Mouse (Mus musculus) heart, adult 8-10 months (tissue): ENCODE measurements around the gene Proser2. TPM values are rescaled to one million over a fixed set of nuclear protein-coding genes. Genes with fewer than 3 reads are reported as not detected.
A peak's percentile ranks its signal among the peaks of the same experiment; 100 is the strongest.
"Not testable (repeated sequence)": the region's sequence is repeated elsewhere in the genome, so short reads cannot be mapped to it uniquely, and the experiment has no call there.

Experiments
- DNase-seq: peaks from one replicate; pipeline ENCODE4 v3.0.0; 2022; ENCODE audit warnings: low spot score
- total RNA-seq, 4 experiments: library from RNA; stranded (reverse); gene quantifications; 2 replicates each; pipeline ENCODE4 v1.2.4; 2022

Gene Proser2
- total RNA-seq, 4 experiments from 2014 or later = 8.5 to 15.9 (median 14.0) TPM

DNA sequence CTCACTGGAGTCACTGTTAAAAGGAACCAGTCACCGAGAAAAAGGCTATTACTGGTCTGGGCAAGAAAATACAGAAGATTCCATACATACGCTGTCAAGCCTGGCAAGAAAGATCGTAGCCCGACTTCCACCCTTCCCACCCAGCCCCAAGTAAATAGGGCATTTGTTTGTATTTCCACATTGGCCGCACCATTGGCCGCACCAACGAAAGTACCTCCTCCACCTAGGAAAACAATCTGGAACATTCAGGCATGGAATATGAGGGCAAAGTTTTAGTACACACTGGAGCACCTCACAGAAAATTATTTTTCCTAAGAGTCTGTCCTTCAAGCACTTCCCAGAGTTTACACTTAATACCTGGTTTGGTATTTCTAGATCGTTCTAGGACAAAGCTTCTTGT lies 1.1 kb downstream of the Proser2 start:
- no peak for DNase-seq

DNA sequence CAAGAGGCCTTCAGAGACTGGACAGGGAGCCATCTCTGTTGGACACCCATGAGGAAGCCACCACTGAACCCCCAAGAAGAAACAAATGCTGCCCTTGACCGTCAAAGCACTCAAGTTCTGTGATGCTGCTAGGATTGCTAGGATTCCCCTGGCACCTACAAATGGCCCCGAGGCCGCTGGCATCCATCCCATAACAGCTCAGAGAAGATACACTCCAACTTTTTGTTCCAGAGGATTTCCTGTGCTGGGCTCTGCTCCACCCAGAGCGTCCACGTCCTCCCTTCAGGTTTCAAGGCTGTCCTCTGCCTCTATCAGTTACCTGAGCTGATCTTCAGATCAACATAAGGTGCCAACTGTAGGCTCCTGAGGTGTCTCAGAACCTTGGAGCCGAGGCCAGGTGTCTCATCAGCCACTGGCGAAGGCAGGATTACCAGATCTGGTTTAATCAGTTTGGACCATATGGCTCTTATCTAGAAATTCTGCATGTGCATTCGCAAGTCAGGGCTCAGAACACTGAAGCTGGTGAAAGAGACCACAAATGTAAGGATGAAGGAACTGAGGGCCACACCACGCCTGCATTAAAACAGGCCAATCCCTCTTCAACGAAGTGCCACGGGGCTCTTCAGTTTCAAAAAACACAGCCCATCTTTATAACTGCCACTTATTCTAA lies 1.7 kb downstream of the Proser2 start:
- DNase-seq = no peak

DNA sequence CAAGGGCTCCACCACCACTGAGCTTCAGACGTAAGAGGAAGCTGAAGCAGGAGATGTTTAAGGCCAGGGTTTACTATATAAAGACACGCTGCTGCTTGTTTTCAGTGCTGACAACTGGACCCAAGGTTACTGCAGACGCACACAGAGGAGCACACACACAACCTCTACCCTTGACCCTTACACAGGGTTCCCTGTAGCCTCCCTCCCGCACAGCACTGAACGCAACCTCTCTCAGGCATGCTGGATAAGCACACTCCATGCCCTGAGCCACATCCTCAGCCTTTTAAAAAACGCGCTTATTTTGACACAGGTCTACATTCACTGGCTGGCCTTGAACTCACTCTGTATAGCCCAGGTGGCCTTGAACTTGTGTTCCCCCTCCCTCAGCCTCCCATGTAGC lies 7.0 kb downstream of the Proser2 start:
- no peak for DNase-seq

DNA sequence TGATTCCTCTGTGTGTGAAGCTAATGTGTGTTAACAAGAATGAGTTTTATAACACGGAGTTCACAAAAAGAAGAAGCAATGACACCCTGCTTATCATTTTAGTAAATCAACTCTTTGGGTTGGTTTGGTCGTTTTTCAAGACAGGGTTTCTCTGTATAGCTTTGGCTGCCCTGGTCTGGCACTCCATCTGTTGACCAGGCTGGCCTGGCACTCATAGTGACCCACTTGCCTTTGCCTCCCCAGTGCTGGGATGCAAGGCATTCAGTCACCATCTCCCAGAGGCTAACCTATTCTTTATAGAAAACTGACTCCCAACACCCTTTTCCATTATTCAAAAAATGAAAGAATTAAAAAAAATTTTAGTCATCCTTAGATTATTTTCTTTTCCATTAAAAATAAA lies 8.9 kb downstream of the Proser2 start:
- DNase-seq = no peak

DNA sequence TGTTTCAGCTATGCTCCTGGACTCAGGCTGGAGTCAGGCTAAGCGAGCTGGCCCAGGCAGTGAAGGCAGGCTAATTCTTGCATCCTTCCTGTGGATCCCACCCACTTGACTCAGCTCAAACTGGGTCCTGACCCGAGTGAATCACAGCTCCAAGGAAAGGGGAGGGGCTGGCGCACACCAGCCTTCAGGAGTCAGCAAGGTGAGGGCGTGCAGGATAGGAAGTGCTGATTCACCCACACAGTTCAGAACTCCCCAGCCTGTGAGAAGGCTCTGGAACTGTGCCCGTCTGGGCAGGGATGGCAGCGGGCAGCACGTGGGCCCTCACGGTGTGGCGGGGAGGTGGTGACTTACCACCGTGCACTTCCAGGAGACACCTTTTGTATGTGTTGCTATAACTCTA lies 11.8 kb downstream of the Proser2 start:
- peak; percentile 54 for DNase-seq

DNA sequence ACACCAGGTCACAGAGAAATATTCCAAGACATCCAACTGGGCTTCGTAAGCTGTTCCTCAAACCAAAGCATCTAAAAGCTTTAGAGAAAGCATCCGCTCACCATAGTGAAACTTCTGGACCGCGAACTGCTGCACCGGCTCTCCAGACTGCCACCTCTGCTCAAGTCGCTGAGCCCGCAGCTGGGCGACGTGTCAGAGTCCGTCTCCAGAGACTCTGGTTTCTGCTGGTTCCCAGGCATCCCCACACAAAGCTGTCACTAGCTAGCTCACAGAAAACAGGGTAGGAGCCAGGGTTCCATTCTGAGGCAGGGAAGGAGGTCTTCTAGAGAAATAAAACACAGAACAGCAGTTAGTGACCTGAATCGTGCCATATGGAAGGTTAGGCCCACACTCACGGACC lies 16.2 kb downstream of the Proser2 start:
- no peak for DNase-seq

DNA sequence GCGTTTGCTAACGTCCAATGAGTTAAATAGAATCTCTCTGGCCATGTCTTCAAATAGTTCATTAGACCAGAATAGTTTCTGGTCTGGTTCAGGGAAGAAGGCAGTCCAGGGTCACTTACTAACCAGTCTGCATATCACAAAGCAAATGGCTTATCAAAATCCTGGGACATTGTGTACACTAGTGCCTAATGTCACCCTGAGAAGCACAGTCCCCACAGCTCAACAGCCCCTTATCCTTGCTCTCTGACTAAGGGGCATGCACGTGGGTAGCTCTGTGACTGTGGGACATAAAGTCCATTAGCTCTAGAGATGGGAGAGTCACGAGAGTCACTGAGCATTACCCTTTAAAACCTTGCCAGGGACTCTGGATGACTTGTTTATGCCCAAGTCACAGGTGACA lies 17.4 kb downstream of the Proser2 start:
- peak; percentile 44 for DNase-seq

DNA sequence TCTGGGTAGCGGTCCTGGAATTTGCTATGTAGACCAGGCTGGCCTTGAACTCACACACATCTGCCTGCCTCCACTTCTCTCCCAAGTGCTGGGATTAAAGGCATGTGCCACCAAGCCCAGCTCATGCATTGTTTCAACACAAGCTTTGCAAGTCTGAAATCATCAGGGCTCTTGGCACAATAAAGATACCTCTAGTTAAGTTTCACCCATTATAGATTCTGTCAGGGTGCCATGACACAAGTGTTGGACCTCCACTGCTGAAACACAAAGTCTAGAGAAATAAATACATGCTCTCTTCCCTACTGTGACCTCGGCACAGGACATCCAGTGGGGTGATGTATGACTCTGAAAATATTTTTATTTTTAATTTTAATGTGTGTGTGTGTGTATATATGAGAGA lies 24.6 kb downstream of the Proser2 start:
- no peak for DNase-seq

DNA sequence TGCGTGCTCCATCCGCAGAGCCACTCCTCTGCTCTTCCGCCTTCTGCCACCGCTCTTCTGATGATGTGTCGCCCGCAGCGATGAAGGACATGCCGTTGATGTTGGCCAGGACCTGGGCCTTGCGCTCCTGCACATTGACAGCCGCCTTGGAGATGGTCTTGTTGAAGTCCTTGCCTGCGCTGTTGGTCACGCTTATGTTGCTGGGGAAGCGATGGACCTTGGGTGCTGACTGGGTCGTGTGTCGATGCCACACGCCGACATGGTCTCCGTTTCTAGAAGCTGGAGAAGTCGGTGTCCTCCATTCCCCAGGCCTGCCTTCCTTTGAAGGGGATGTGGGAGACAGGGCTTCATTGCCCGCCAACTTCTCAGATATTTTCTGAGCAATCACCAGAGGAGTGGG lies 29.3 kb downstream of the Proser2 start:
- no peak for DNase-seq

DNA sequence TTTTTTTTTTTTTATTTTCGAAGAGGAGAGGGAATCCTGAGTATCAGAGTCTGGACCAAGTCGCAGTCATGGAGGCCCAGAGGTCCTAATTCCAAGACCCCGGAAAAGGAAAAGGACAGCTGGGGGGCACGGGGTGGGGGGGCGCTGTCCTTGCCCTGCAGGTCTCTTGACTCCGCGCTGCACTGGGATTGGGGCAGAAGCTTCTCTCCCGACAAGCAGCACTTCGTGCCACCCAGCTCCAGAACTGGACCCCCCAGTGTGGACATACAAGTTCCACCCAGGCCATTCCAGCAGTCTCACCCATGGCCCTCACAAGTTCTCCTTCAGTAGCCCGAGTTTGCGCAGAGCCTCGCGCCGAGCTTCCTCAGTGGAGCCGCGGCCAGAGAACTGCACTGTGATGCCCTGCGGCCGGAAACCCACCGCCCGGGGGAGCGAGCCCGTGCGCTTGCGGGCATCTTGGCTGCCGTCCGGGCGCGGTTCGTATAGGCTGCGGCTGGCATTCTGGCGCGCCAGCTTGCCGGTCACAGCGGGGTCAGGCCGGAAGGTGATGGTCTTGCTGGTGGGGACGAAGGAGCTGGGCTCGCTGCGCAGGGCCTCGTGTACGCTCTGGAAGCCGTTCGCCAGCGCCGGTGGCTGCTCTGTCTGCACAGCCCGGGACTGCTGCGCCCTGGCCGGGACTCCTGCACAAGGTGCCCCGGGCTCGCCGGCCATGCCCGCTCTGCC lies 29.8 kb downstream of the Proser2 start:
- no peak for DNase-seq

DNA sequence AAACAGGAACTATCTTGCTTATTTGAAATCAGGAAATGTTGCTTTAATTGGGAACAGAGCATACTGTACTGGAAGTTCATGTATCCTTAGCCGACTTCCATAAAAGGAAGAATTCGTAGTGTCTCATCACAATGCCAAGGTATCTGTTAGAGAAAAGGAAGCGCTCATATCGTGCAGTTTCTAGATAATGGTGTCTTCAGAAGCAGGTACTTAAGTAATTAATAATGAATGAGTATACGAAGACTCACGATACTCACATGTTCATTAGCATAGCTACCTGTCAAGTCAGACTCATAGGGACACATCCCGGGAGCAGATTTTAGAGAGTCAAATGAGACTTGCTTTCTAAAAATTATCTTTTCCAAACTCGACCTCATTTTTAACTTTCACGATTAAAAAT lies 30.6 kb downstream of the Proser2 start:
- no peak for DNase-seq

DNA sequence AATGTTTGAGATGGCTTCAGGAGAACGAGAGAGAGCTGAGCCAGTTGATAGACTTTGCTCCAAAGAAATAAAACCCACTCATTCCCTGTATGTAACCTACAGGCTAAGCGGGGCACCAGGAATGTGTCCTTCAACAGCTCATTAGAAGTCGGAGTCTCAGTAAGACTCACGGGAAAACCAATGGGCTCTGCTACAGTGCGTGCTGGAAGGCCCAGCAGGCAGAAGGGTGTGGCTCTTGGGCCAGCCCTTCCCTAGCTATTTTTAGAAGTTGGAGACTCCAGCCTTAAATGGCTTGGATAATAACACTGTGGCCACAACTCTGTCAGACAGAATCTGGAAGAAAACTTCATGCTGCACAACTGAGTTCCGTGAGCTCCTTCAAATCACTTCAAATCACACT lies 31.1 kb downstream of the Proser2 start:
- peak; percentile 46 for DNase-seq

DNA sequence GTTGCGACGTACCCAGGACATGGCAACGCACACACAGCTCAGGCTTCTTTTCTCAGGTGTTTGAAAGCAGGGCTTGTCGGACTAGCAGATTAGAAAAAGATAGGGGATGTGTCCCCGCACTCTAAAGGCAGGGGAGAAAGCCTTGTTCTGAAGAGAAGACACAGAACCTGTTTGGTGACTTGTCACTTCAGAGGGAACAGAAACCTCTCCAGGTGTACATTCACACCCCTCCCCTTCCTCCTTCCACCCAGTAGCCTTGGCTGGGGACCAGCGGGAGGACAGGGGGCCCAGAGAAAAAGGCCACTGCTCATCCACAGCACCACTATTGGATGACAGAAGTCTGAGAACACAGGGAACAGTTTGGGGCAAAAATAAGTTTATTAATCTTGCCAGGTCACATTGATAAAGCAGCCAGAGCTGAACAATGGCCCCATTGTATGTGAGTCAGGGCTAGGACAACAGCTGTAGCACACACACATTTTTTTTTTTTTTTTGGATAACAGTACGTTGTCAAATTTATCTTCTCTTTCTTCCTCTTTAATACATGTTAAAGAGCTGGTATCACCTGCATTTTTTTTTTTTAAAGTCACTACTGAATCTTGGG lies 32.8 kb downstream of the Proser2 start:
- no peak for DNase-seq

DNA sequence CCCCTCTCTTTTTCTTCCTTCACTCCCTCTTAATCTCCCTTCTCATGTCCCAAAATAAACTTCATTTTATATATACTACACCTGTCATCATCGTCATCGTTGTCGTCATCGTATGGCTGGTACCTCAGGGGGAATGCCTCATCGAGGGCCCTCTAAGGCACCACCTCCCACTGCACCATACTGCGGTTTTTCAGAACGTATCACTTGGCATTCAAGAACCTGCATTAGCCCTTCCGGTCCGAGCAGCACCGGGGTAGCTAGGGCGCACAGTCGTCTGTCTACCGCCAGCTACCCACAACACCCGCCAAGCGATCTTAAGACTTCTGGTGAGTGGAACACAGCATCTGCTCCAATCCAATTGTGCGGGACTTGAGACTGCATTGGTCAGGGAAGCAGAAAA lies 40.1 kb downstream of the Proser2 start:
- not testable (repeated sequence) for DNase-seq

DNA sequence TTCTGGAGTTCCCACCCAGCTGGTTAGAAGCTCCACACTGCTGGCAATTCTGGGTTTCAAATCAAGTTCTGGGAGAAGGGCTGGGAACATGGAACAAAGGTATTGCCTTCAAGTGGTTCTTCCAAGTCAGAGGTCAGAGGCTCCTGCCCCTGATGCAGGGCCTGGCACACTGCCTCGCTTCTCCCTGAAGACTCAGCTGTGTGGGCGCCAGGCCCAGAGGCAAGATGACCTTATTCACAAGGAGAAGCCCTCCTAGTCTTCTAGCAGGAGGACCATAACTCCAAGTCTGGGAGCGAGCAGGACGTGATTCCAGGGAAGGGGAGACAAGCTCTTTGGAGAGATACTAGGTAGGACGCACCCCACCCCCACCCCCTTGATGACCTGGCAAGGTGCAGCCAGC lies 42.9 kb downstream of the Proser2 start:
- DNase-seq = no peak

DNA sequence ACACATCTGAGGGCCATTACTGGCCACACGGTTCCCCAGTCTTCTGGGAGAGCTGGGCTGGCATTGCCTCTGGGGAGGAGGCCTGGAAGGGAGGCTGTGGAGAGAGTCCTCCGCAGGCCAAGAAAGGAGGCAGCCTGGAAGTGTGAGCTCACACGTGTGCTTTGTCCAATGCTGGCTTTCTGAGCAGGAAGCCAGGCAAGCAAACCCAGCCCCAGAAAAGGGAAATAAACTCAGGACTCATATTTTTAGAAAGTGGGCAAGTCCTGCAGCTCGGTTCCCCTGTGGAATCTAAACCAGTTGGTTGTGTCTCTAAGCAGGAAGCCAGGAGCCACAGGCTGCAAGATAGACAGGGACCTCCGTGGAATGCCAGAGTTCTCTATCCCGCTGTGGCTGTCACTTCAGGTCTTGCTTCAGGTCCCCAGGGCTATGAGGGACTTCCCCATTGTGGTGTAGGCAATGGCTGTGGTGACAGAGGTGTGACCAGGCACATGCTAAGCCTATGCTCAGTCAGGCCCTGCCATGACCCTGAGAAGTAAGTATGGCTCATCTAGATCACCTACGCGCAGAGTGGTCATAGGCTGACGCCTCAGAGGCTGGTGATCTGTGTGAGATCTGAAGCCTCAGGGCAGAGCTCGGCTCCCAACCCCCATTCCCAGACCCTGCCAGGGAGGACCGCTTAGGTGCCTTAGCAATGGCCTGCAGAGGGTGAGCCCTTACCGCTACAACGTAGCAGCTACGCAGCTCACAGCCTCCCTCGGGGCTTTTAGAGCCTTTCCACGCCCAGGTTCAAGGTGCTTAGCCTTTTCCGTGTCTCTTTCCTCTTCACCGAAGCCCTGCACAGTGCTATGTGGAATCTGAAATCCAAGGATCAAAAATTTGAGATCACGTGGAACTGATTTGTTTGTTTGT lies 44.1 kb downstream of the Proser2 start:
- no peak for DNase-seq

DNA sequence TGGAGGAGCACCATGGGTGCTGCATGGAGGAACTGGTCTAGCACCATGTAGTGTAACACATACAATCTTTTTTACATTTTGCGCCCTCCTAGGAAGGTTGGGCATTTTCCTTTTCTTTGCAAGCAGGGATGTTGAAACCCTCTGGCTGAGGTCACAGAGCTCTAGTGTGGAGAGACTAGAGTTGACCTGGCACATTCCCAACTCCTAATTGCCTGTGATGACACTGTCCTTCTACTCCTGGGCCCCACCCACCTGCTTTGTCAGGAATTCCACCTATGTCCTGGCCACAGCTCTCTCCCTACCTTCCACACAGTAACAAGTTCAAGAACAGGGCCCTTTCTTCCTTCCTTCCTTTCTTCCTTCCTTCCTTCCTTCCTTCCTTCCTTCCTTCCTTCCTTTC lies 46.3 kb downstream of the Proser2 start:
- DNase-seq = no peak

DNA sequence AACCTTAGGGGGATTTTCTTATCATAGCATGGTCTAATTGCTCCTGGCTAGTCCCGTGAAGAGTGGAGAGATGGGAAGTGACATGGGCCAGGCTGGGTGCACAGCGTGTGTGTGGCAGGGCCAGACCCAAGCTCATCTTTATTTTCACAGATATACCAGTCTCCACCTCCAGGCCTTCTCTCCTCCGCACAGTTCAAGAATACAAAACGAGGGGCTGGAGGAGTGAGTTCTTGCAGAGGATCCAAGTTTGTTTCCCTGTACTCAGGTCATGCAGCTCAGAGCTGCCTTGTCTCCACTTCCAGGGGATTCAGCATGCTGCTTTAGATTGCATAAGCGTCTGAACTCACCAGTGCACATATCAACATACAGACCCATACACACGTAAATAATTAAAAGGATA lies 47.4 kb downstream of the Proser2 start:
- DNase-seq = no peak

DNA sequence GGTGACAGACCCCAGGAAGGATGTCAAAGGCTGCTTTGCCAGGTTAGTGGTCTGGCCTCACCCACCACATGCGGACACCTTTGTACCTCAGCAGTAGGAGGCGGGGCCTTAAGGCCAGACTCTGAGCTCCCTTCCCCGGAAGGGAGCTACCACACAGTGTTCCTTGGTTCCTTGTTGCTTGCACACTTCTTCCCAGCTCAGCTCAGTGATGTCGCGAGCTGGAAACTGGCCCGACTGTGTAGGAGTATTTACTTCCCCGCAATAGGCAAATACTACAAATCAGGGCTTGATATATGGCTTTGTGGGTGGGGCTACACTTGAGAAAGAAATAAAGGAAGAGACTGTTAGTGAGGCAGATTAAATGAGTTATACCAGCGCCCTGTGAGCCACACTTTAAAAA lies 48.9 kb downstream of the Proser2 start:
- DNase-seq = no peak

DNA sequence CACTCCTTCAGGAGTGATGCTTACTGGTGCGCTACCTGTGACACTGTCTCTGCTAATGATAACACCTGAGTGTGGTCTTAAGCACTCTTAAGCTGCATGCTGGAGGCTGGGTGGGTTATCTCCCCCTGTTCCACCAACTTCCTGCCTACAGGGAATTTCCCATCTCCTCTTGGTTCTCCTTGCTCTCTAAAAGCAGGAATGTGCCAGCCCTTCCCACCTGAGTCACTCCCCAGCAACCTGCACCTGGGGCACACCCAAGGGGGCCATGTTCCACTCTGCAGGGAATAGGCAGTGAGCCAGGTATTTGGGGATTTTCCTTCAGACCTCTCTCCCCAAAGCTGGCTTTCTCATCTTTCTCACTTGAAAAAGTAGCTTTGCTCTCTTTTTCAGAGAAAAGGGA lies 50.0 kb downstream of the Proser2 start:
- no peak for DNase-seq

DNA sequence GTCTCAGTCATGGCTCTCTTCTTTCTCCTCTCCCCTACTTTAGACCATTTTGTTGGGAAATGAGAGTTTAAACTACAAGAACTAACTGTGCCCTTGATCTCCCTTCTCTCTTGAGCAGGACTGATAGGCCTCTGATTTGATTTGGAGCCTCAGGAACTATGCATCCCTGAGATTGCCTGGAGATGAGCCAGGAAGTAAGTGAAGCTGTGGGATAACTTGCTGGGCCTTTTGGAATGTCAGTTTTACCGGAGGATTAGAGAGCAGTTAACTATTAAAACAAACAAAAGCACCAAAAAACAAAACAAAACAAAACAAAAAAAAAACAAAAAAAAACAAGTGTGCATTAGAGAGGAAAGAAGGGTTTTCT lies 54.5 kb downstream of the Proser2 start:
- no peak for DNase-seq

DNA sequence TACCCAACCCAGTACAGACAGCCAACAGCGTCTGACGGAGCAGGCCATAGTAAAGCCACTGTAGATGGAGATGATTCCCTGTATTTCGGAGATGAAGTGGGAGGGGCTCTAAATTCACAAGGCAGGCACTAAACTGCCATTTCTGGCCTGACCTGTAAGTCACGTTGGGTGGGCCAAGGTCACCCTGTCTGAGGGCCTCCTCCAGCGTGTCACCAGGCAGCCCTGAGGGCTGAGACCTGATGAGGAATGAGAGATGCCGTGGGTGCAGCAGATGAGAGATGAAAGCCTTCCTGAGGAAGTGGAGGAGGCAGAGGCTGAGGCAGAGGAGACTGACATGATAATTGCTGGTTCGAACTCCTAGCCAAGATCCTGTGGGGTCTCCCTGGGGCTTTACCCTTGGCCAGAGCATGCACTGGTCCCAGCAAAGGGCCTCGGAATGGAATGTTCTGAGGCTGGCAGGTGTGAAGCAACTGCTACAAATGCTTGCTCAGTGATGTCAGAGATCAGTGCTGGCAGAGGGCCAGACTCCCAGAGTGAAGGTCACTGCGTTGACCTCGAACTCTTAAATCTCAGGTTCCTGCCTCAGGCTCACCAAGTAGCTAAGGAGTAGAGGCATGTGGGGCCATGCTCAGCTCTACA lies 55.0 kb downstream of the Proser2 start:
- DNase-seq = no peak
